Mouse (Mus musculus): ENCODE measurements around the gene Fermt3.

- TF ChIP-seq CTCF (IDR thresholded peaks at IDR 0.05; ENCODE audit: low read depth) (no peak), EP300 (optimal IDR thresholded peaks at IDR 0.05) (no peak)
Measured at GRCm38 (mm10) chr19:7019191-7019590, at the start of gene Fermt3.

All from stomach, postnatal 0 days (tissue).